Mouse (Mus musculus): ENCODE measurements around the gene Kctd7. TPM values are rescaled to one million over a fixed set of nuclear protein-coding genes. Genes with fewer than 3 reads are reported as not detected.

Kctd7 gene
- polyA plus RNA-seq, 1 experiment from 2014 or later: 7.4 TPM

DNA sequence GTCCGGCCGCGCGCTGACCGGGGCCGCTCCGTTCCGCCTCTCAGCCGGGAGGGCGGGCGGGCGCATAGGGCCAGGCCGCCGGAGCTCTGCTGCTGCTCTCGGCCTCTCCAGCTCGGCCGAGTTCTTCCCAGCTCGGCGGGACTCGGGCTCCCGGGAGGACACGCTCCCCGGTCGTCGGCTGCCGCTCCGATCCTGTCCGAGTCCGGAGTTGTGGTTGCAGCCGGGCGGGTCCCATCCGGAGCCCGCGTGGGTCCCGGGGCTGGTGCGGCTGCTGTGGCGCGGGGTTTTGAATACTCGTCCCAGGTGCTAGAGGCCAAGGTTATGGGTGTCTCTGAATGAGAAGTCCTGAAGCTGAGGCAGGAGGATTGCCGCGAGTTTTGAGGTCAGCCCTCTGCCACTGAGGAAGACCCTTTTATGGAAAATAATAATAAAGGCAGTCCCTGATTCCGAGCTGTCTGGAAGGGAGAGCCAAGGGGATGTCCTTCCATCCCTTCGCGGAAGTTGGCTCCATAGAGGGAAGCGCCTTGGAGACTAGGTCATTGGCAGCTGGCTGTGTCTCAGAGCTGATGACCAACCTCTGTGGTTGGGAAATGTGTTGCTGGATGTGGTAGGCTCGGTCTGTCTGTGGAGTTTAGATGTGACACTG lies 27.4 kb downstream of the Kctd7 start:
- Histone ChIP-seq H3K9ac (peak overlapping the region; percentile 85), H3K4me2 (replicated peaks) (peak overlapping the region; percentile 72), H3K4me1 (peaks cover 24% of the 10 kb centered on the region), H3K36me3 (no peaks in the 10 kb centered on the region), H3K9me3 (replicated peaks) (no peaks in the 10 kb centered on the region), H3K4me3 (replicated peaks) (peak overlapping the region; percentile 74), H3K27me3 (no peaks in the 10 kb centered on the region), H3K27ac (replicated peaks) (peak overlapping the region; percentile 81)
- peak; percentile 77 for ATAC-seq (ENCODE audit: insufficient number of reproducible peaks, low FRiP score, low TSS enrichment, low read depth)
- WGBS: under 1% methylated on average over 43 of the region's 46 CpGs

DNA sequence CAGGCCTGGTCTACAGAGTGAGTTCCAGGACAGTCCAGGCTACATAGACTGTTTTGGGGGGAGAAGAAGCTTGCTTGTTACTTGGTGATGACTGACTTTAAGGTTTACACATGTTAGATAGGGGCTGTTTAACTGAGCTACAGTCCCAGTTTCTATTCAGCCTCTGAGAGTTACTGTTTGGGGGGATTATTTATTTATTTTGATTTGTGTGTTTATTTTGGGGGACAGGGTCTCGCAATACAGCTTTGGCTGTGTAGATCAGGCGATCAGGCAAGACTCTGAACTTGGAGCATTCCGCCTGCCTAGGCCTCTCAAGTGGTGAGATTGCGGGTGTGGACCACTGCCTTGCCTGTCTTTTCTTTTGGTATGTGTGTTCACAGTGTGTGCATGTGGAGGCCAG lies 28.4 kb downstream of the Kctd7 start:
- no peak overlapping the region for H3K9ac ChIP-seq
- H3K9me3 ChIP-seq (replicated peaks): no peaks in the 10 kb centered on the region
- H3K4me3 ChIP-seq (replicated peaks): peak overlapping the region; percentile 74; the same call in 1 of the 2 replicates
- peak overlapping the region; percentile 72 for H3K4me2 ChIP-seq (replicated peaks)
- ATAC-seq (ENCODE audit: insufficient number of reproducible peaks, low FRiP score, low TSS enrichment, low read depth): no peak
- peaks cover 24% of the 10 kb centered on the region for H3K4me1 ChIP-seq
- no peaks in the 10 kb centered on the region for H3K27me3 ChIP-seq
- no peaks in the 10 kb centered on the region for H3K36me3 ChIP-seq
- H3K27ac ChIP-seq (replicated peaks): no peak overlapping the region
- WGBS: 82% methylated on average over 4 of the region's 4 CpGs

- Histone ChIP-seq H3K4me3 (replicated peaks) (no peak overlapping the region), H3K9me3 (replicated peaks) (no peaks in the 10 kb centered on the region), H3K9ac (no peak overlapping the region), H3K4me1 (peaks cover 10% of the 10 kb centered on the region), H3K4me2 (replicated peaks) (no peak overlapping the region), H3K27me3 (no peaks in the 10 kb centered on the region), H3K36me3 (no peaks in the 10 kb centered on the region), H3K27ac (replicated peaks) (0 out of 2 replicates have a peak overlapping the region, but pooled peaks have one; percentile 41)
- ATAC-seq (ENCODE audit: insufficient number of reproducible peaks, low FRiP score, low TSS enrichment, low read depth): no peak
- 49% methylated on average over 4 of the region's 4 CpGs for WGBS
These were observed 33.2 kb downstream of the Kctd7 start for GRCm38 (mm10) chr5:130177871-130178270.

GRCm38 (mm10) chr5:130180362-130180761 lies 35.7 kb downstream of the Kctd7 start:
- Histone ChIP-seq H3K27ac (replicated peaks) (no peak overlapping the region), H3K4me3 (replicated peaks) (no peak overlapping the region), H3K9me3 (replicated peaks) (no peaks in the 10 kb centered on the region), H3K9ac (no peak overlapping the region), H3K36me3 (no peaks in the 10 kb centered on the region), H3K4me1 (no peaks in the 10 kb centered on the region; the same call in 1 of the 2 replicates), H3K27me3 (no peaks in the 10 kb centered on the region), H3K4me2 (replicated peaks) (no peak overlapping the region)
- ATAC-seq (ENCODE audit: insufficient number of reproducible peaks, low FRiP score, low TSS enrichment, low read depth): no peak
- WGBS: 61% methylated on average over 7 of the region's 7 CpGs

- WGBS: 75% methylated on average over 6 of the region's 6 CpGs
- H3K9ac ChIP-seq: no peak overlapping the region
- H3K4me3 ChIP-seq (replicated peaks): no peak overlapping the region
These were observed 37.3 kb downstream of the Kctd7 start for GRCm38 (mm10) chr5:130181740-130182540.

DNA sequence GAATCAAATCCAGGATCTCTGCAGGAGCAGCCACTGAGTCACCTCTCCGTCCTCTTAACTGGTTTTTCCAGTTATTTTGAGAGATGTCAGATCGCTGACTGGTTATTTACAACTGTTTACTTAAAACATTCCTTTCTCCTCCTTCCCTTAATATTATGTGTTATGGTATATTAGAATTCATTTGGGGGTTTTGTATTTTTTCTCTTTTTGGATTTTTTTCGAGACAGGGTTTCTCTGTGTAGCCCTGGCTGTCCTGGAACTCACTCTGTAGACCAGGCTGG lies 37.8 kb downstream of the Kctd7 start:
- no peak overlapping the region for H3K4me3 ChIP-seq (replicated peaks)
- H3K4me2 ChIP-seq (replicated peaks): no peak overlapping the region
- H3K9me3 ChIP-seq (replicated peaks): no peaks in the 10 kb centered on the region
- no peak overlapping the region for H3K9ac ChIP-seq
- WGBS: 67% methylated on average over 3 of the region's 3 CpGs
- no peak for ATAC-seq (ENCODE audit: insufficient number of reproducible peaks, low FRiP score, low TSS enrichment, low read depth)
- H3K36me3 ChIP-seq: 0 out of 2 replicates have a peak, but pooled peaks cover 2% of the 10 kb centered on the region
- H3K27ac ChIP-seq (replicated peaks): no peak overlapping the region
- no peaks in the 10 kb centered on the region; the same call in 1 of the 2 replicates for H3K4me1 ChIP-seq
- no peaks in the 10 kb centered on the region for H3K27me3 ChIP-seq

More at GRCm38 (mm10) chr5:130181740-130182540, 37.3 kb downstream of the Kctd7 start:
- H3K4me2 ChIP-seq (replicated peaks): no peak overlapping the region
- H3K27me3 ChIP-seq: no peaks in the 10 kb centered on the region
- H3K27ac ChIP-seq (replicated peaks): no peak overlapping the region
- no peak for ATAC-seq (ENCODE audit: insufficient number of reproducible peaks, low FRiP score, low TSS enrichment, low read depth)
- no peaks in the 10 kb centered on the region for H3K9me3 ChIP-seq (replicated peaks)
- H3K36me3 ChIP-seq: no peaks in the 10 kb centered on the region
- no peaks in the 10 kb centered on the region; the same call in 1 of the 2 replicates for H3K4me1 ChIP-seq

GRCm38 (mm10) chr5:130184193-130184856 lies 39.7 kb downstream of the Kctd7 start:
- Histone ChIP-seq H3K4me2 (replicated peaks) (no peak overlapping the region), H3K36me3 (peaks cover 9% of the 10 kb centered on the region), H3K4me1 (no peaks in the 10 kb centered on the region; the same call in 1 of the 2 replicates), H3K27ac (replicated peaks) (0 out of 2 replicates have a peak overlapping the region, but pooled peaks have one; percentile 4), H3K9ac (no peak overlapping the region), H3K9me3 (replicated peaks) (no peaks in the 10 kb centered on the region), H3K27me3 (no peaks in the 10 kb centered on the region), H3K4me3 (replicated peaks) (no peak overlapping the region)
- WGBS: 88% methylated on average over 9 of the region's 9 CpGs
- no peak for ATAC-seq (ENCODE audit: insufficient number of reproducible peaks, low FRiP score, low TSS enrichment, low read depth)

- Histone ChIP-seq H3K27me3 (no peaks in the 10 kb centered on the region), H3K4me1 (no peaks in the 10 kb centered on the region; the same call in 1 of the 2 replicates), H3K9ac (no peak overlapping the region), H3K27ac (replicated peaks) (no peak overlapping the region), H3K4me3 (replicated peaks) (no peak overlapping the region), H3K36me3 (peaks cover 19% of the 10 kb centered on the region), H3K9me3 (replicated peaks) (no peaks in the 10 kb centered on the region), H3K4me2 (replicated peaks) (no peak overlapping the region)
- WGBS: 76% methylated on average over 6 of the region's 6 CpGs
- ATAC-seq (ENCODE audit: insufficient number of reproducible peaks, low FRiP score, low TSS enrichment, low read depth): no peak
These were observed 40.7 kb downstream of the Kctd7 start for GRCm38 (mm10) chr5:130185312-130185711.

DNA sequence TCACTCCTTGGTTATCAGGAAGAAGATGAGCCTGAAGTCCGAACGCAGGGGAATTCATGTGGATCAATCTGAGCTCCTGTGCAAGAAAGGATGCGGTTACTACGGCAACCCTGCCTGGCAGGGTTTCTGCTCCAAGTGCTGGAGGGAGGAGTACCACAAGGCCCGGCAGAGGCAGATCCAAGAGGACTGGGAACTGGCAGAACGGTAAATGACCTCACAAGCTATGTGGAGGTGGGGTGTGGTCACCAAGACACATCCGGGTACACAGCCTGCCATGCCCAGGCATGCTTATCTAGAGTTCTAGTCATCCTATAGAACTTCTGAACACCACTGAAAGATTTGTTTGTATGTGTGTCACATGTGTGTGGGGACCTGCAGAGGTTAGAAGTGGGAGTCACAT lies 42.7 kb downstream of the Kctd7 start:
- Histone ChIP-seq H3K27me3 (no peaks in the 10 kb centered on the region), H3K36me3 (peaks cover 38% of the 10 kb centered on the region), H3K4me1 (no peaks in the 10 kb centered on the region), H3K27ac (replicated peaks) (no peak overlapping the region), H3K4me3 (replicated peaks) (no peak overlapping the region), H3K9me3 (replicated peaks) (no peaks in the 10 kb centered on the region), H3K4me2 (replicated peaks) (no peak overlapping the region), H3K9ac (no peak overlapping the region)
- WGBS: 69% methylated on average over 7 of the region's 7 CpGs
- ATAC-seq (ENCODE audit: insufficient number of reproducible peaks, low FRiP score, low TSS enrichment, low read depth): no peak

DNA sequence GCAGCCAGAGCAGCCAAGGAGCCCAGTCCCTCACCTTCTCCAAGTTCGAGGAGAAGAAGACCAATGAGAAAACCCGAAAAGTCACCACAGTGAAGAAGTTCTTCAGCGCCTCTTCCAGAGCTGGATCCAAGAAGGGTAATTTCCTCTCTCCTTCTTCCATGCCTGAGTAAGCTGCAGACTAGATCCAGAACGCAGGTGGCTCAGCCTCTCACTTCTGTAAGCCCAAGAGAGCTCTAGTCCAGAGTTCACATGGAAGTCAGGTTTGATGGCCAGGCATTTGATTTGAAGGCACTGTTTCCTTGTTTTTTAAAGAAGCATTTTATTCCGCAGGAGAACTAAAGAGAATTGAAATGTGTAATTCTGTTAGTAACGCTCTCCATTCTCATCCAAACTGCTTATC lies 46.2 kb downstream of the Kctd7 start:
- WGBS: 88% methylated on average over 6 of the region's 6 CpGs
- peaks cover 60% of the 10 kb centered on the region for H3K36me3 ChIP-seq

DNA sequence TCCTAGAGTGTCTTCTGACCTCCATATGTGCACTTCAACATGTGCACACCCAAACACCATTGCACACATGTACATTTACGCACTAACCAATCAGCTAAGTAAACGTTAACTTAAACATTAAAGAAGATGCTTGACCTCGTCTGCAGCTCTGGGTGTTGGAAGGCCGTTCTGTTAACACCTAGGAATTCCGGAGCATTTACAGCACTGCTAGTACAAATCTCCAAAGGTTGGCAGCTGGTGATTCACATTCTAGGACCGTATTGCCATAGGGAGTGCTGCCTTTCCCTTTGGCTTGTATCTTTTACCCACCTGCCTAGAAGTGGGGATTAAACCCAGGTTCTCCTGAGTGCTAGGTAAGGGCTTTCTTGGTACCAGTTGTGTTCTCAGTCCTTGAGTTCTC lies 47.2 kb downstream of the Kctd7 start:
- no peak for ATAC-seq (ENCODE audit: insufficient number of reproducible peaks, low FRiP score, low TSS enrichment, low read depth)
- 90% methylated on average over 6 of the region's 6 CpGs for WGBS
- no peak overlapping the region for H3K27ac ChIP-seq (replicated peaks)
- no peak overlapping the region for H3K4me3 ChIP-seq (replicated peaks)
- H3K4me1 ChIP-seq: no peaks in the 10 kb centered on the region
- H3K27me3 ChIP-seq: no peaks in the 10 kb centered on the region
- no peaks in the 10 kb centered on the region for H3K9me3 ChIP-seq (replicated peaks)
- H3K9ac ChIP-seq: no peak overlapping the region
- peaks cover 60% of the 10 kb centered on the region for H3K36me3 ChIP-seq
- no peak overlapping the region for H3K4me2 ChIP-seq (replicated peaks)

More for the DNA sequence above, 46.2 kb downstream of the Kctd7 start:
- Histone ChIP-seq H3K4me3 (replicated peaks) (no peak overlapping the region), H3K9me3 (replicated peaks) (no peaks in the 10 kb centered on the region), H3K27me3 (no peaks in the 10 kb centered on the region), H3K4me1 (no peaks in the 10 kb centered on the region), H3K27ac (replicated peaks) (no peak overlapping the region), H3K9ac (no peak overlapping the region), H3K4me2 (replicated peaks) (no peak overlapping the region)
- no peak for ATAC-seq (ENCODE audit: insufficient number of reproducible peaks, low FRiP score, low TSS enrichment, low read depth)
